Mouse (Mus musculus): ENCODE results near the gene Arl14.

Gene Arl14

DNA sequence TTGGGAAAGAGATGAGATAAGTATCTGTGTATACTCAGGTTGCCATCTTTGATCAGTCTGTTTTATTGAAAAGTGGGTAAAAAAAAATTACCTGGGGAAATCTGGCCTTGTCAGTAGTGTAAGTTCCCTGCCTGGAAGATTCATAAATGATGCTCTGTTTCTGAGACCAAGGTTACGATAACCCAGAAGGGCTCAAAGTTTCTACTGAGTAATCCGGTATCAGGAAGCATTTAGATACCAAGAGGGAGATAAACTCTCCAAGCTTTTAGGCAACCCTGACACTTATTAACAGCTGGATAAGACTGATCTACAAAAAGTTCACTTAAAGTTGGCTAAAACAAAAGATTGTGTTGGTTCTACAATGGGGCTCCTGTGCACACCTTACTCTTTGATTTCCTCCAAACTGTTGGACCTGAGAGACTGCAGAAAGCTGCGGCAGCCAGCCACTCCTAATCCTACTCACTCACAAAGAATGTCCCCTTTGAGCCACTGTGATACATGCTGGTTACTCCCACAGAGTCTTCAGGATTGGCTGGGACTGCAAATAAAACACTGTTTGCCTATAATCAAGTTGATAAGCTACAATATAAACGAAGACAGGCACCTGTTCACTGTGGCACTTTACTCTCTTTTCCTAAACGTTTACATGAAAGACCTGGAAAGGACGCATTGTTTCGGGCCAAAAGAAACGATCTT, at the start of gene Arl14:
Gene Arl14, plus strand, starts transcription at position 614 of the 696 bp plus-strand sequence.
- no peak for DNase-seq (ENCODE audit: low spot score in 2 of 2)

DNA sequence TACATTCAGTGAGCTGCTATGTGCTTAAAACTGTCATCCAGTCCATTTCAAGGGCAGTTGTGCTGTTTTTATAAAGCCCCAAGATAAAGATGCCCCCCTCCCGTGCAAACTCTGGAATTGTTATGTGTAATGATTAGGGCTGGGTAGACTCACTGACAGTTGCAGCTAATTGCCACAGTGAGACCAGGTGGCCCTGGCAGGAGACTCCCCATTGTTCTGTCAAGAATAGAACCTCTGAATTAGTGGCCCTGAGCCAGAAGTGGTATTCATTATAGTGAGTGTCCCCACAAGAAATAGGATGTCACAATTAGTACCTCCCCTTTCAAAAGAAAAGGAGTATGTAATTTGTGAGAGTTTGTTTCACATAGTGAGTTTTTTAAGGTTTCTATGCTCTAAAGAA, 47.0 kb upstream of the Arl14 start:
- DNase-seq (ENCODE audit: low spot score in 2 of 2) = no peak

DNA sequence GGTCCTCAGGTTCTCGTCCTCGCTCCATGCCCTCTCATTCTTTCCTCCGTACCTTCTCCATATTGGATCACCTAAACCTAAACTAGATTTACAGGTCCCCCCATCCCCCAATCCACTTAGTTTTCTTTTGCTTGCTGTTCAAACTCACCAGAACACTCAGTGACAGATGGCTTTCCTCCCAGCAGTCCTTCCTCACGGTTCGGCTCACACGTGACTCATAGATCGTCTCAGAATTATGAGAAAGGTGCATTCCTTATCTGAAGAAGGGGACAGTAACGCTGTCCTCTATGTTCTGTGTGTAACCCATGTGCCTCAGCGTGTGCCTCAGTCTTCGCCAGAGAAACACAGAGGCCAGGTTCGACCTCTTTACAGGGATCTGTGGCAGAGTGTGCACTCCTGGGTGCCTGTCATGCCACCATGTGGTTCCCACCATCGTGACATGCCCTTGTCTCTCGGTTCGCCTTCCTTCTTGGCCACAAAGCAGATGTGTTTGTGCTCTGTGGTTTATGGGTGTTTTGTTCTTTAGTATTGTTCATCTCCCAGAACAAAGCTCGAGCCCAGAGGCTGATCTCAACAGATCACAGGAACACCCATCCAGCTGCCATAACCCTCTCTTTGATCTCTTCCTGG, 44.9 kb upstream of the Arl14 start:
- DNase-seq (ENCODE audit: low spot score in 2 of 2) = no peak

DNA sequence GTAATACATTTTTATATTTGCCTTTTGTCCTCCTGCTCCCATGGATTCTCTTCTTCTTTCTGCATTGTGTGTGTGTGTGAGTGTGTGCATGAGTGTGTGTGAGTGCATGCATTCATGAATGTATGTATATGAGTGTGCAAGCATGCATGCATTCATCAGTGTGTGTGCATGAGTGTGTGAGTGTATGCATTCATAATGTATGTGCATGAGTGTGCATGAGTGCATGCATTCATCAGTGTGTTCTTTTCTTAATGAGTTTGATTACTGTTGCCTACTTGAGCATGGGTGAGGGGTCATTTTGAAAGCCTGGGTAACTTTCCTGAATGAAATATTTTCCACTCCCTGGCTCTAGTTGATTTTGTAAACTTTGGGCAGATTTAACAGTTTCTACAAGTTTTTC, 44.3 kb upstream of the Arl14 start:
- DNase-seq (ENCODE audit: low spot score in 2 of 2) = no peak

DNA sequence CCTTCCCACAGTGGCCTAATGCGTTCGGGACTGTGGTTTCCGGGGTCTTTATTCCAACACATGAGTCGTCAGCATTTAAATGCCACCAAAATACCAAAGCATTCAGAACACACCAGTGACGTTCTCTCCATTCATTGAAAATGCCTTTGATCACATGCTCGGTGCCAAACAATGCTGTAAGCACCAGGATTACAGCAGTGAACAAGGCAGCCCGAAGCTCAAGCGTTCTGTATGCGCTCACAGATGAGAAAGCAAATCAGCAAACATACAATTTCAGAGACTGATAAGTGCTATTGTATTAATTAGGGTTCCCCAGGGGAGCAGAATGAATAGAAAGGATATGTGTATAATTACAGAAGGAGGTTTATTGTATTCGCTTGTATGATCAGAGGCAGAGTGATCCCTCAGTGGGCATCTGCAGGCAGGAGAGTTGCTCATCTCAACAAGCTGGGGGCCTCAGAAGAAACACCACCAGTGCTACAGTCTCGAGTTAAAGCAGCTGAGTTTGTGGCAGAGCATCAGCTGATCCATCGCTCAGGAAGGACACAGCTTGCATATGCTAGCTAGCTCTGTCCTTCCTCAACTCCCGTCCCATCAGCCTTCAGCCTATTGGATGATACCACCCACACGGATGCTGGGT, 43.7 kb upstream of the Arl14 start:
- no peak for DNase-seq (ENCODE audit: low spot score in 2 of 2)

DNA sequence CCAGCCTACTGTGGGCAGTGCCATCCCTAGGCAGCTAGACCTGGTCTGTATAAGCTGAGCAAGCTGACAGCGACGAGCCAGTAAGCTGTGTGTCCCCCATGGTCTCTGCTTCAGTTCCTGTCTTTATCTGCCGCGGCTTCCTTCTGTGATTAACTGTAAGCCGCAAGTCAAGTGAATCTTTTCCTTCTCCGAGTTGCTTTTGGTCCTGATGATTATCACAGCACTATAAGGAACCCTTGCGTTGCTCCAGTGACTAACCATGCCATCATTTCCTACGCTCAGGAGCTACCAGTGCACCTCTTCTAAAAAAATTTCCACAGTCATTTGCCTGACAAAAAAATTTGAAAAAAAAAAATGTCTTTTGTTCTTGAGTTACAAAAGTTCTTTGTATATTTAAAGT, 40.7 kb upstream of the Arl14 start:
- no peak for DNase-seq (ENCODE audit: low spot score in 2 of 2)

DNA sequence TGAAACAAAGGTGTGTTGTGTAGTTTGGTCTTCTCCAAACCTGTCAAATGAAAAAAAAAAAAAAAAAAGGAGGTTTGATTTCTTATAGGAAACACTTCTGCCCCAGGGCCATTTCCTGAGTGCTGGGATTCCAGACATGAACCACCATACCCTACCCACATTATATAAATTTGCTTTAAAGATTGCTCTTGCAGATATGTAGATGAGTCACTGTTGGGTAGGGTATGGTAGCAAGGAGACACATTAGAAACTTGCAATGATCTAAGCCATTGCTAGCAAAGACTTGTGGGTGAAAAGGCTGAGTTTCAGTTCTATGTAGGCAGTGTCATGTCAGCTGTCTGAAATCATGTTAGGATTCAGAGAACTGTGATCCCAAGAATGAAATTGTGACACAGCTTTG, 40.0 kb upstream of the Arl14 start:
- DNase-seq (ENCODE audit: low spot score in 2 of 2) = no peak

DNA sequence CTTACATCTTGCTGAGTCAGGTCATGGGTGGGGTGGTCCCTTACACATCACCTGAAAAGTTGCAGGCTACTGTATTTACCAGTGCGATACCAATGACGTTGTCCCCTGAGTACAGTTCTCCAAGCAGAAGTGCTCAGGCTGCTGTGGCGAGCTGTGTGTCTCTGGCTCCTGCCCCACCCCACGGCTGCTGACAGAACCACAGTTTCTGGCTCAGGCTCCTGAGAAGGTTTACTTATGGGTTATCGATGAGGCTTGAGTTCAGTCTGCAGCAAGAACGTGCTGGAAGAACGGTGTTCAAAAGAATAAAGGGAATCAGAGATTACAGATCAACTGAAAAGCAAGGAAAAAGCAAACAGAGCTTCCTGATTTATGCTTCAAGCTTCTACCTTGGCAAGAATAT, 37.0 kb upstream of the Arl14 start:
- no peak for DNase-seq (ENCODE audit: low spot score in 2 of 2)

DNA sequence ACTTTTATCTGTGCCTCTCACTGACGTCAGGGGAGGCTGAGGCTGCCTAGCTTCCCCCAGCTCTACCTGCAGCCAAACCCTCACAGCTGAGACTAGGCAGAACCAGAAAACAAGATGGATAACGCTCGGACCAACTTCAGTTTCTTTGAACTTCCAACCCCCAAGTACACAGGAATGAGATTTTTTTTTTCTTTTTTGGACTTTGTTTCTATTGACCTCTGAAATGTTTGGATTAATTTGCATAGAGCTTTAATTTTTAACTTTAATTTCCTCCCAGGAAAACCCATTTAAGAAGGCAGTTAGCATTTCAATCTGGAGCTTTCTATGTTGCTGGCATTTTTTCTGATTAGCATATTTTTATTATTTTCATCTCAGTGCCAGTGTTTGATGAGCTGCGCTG, 36.2 kb upstream of the Arl14 start:
- DNase-seq (ENCODE audit: low spot score in 2 of 2) = no peak

DNA sequence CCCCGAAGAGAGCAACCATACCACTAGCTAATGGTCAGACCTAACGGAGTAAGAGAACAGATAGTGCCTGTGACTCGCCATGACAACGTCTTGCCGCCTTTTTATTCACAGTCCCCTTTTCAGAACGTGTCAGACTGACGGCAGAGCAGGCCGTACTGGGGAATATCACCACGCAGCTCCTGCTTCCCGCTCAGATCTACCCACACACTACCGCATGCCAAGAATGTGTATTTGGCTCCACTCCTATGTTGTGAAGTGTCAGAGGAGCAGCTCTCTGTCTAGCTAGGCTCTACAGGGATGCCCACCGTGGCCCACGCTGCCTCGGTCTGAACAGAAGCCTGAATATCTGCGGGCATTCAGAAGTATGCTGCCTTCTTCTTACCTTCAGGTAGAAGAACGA, 35.6 kb upstream of the Arl14 start:
- DNase-seq (ENCODE audit: low spot score in 2 of 2) = no peak

DNA sequence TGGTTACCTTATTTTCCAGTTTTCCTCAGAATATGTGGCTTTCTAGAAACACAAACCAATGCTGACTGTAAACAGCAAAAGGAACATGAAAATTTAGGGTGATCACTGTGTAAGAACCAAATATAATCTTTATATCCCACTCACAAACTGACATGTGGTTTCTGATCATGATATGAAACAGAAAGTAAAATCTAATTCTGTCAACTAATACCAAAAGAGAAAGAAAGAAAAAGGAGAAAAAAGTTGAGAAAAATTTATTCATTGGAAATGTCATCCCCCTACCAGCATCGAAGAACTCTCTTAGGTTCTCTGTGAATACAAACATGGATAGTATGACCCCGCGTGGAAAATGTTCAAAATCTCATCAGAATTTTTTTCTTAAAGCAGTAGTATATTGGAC, 29.2 kb upstream of the Arl14 start:
- no peak for DNase-seq (ENCODE audit: low spot score in 2 of 2)

DNA sequence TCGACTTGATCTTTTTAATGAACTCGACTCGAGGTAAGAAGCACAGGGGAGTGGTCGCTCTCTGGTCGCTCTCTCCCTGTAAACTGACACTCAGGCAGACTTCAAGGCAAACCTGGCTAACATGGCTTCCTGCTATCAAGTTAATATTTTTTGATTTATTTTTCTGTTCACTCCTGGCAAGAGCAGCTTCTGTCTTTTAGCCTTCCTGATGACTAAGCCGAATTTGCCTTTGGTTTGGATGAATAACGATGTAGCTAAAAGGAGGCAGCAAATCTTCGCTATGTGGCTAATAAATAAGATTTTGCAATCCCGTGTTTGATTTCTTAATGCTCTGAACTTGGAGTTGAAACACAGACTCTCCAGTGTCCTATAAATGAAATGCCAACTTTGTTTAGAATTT, 27.7 kb upstream of the Arl14 start:
- no peak for DNase-seq (ENCODE audit: low spot score in 2 of 2)

DNA sequence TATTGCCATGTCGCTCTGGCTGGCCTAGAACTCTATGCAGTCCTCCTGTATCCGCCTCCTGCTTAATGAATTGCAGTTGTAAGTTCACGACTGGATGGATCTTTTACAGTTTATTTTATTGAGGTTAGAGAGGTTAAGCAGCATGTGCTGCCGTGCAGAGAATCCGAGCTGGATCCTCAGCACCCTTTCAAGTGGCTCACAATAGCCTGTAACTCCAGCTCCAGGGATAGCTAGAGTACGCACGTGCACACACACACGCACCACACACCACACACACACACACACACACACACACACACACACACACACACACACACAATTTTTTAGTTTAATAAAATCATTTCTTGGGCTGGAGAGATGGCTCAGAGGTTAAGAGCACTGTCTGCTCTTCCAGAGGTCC, 27.0 kb upstream of the Arl14 start:
- DNase-seq (ENCODE audit: low spot score in 2 of 2) = no peak

DNA sequence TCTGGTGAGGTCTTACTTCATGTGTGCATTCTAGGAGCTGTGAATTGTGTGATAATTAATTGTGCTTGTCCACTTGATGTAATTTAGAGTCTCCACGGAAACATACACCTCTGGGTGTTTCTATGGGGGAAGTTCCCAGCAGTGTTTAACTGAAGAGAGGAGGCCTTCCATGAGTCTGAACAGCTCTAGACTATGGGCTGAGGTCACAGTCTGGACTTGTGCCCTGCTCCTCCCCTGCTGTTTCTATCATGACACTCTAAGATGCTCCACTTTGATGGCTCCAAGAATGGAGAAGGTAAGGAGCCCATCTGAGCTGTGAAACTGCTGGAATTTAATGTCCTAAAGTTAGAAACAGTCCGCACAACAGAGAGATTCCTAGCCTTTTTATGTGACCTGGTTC, 24.1 kb upstream of the Arl14 start:
- DNase-seq (ENCODE audit: low spot score in 2 of 2) = no peak

DNA sequence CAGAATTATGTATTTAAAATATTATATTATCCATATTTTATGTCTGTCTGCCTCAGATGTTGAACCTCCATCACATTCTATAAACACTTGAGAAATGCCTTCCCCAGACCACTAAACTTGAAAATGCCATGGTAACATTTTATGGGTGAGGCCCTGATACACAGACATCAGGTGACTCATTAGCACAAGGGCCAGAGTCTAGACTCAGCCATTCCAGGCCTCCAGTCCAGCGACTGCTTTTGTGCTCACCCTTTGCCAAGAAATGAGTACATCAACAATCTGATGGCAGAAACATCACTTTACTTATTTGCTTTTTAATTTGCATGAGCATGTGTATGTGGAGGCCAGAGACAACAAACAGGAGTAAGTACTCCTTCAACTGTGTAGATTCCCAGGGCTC, 22.0 kb upstream of the Arl14 start:
- no peak for DNase-seq (ENCODE audit: low spot score in 2 of 2)

DNA sequence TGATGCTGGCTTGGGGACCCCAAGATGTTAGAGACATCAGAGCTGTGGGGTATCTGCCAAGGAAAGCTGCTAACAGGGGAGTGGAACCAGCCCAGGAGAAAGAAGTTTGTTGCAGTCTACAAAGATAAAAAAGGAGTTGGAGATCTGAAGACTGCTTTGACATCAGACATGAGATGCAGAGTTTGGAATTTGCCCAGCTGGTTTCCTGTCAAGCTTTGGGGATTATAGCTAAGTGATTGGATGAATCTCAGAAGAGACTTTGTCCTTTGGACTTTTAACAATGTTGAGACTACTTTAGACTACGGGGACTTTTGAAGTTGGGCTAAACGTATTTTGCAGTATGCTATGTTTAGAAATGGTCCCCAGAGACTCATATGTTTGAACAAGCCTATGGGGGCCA, 21.0 kb upstream of the Arl14 start:
- DNase-seq (ENCODE audit: low spot score in 2 of 2) = no peak

DNA sequence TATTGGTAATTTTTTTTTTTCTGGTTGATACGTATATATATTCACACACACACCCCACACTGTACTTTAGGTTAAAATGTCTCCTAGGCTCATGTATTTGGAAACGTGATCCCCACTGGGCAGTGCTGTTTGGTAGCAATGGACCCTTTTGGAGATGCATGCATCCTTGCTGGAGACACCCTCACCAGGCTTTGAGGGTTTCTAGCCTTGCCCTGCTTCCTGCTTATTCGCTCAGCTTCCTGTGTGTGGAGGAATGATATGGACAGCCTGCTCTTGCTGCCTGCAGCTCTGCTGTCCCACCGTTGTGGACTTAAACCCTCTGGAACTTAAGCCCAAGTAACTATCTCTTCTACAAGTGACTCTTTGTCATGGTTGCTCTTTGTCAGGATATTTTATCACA, 19.3 kb upstream of the Arl14 start:
- no peak for DNase-seq (ENCODE audit: low spot score in 2 of 2)

DNA sequence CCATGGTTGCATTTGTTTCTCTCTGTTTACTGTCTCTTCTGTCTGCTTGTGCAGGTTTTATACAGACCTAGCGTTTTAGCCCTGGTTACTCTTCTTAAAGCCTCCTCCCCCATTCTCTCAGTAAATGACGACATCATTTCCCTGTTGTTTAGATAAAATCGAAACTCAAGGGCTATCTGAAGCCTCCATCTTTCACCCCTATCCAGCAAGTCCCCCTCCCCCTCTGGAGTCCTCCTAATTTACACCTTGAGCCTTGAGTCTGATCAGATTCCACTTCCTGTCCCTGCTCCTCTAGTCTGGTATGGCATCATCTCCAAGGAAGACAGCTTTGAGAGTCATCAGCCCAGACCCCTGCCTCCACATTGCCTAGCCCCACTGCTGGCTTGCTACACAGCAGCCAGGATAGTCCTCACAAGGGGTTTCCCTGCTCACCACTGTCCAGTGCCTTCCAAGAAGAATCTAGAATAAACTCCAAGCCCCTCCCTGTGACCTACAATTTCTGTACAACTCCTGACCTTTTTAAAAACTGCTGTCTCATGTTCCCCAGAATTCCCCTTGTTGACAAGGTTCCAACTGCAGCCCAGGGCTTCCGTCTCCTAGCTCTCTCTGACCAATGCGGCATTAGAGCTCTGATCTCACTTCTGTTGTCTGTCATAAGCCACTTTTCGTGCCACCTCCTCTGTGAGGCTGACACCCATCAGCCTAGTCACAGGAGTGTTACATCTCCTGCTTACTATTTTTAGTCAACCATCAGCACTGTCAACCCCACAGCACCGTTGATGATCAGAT, 16.8 kb upstream of the Arl14 start:
- DNase-seq (ENCODE audit: low spot score in 2 of 2) = no peak

DNA sequence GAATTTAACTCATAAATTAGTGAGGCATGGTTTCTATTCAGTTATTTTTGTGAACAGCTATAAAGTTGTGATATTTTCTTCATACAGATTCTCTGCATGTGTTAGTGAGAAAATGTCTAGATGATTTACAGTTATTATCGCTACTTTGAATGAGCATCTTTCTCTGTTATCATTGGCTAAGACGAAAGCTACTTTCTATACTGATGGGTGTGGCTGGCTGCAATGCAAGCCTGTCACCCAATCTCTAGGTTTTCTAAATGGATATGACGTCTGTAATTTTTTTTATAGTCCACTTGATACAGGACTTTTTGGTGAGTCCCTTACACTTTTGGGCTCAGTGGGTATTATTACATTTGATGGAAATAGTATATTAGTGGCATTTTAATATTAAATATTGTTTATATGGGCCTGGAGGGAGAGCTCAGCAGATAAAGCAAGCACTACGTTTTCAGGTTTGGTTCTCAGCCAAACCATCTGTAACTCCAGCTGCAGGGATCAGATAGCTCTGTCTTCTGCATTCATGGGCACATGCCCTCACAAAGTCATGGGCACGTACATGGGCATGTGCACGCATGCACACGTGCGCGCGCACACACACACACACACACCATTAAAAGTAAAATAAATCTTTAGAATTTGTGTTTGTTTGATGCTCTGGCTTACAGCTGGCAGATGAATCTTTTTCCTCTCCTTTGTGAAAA, 15.9 kb upstream of the Arl14 start:
- no peak for DNase-seq (ENCODE audit: low spot score in 2 of 2)

DNA sequence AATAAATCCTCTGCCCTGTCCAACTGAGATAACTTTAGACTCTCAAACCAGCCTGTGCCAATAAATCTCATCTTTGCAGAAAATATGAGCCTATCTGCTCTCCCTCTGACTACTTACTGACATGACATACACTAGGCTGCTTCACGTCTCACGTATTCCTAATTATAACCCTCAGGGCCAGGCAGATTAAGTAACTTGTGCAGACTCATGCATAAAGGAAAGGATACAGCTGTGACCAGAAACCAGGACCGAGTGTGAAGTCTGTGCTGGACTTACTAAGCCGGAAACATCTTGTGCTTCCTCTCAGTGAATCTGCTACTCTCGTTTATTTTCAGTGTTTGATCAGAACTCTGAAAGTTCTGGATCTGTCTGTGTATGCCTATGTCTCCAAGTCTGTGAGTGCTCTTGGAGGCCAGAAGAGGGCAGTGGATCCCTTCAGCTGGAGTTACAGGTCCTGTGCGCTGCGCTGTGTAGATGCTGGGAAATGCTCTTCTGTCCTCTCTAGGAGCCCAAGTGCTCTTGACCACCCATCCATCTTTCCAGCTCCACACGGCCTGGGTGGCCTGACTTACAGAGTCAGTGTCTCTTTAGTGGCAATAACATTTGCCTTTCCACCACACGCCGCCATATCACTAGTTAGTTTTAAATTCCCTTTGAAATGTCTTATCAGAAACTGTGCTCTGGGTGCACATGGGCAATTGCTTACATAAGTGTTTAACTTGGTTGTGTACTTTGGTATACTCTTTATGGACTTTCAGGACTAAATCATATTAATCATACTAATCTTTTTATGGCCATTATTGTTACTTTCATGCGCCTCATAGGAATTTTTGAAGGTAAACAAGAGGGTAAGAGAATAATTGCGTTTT, 13.5 kb upstream of the Arl14 start:
- DNase-seq (ENCODE audit: low spot score in 2 of 2) = no peak

DNA sequence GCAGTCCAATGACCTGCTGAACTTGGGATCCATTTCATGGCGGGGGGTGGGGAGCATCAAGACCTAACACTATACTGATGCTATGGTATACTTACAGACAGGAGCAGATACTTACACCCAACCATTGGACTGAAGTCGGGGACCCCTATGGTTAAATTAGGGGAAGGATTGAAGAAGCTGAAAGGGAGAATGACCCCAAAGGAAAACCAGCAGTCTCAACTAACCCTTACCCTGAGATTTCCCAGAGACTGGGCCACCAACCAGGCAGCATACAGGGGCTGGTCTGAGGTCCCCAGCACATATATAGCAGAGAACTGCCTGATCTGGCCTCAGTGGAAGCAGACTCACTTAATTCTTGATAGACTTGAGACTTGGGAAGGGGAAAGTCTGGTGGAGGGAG, 10.0 kb upstream of the Arl14 start:
- DNase-seq (ENCODE audit: low spot score in 2 of 2) = no peak
